In the genomic region with DNA sequence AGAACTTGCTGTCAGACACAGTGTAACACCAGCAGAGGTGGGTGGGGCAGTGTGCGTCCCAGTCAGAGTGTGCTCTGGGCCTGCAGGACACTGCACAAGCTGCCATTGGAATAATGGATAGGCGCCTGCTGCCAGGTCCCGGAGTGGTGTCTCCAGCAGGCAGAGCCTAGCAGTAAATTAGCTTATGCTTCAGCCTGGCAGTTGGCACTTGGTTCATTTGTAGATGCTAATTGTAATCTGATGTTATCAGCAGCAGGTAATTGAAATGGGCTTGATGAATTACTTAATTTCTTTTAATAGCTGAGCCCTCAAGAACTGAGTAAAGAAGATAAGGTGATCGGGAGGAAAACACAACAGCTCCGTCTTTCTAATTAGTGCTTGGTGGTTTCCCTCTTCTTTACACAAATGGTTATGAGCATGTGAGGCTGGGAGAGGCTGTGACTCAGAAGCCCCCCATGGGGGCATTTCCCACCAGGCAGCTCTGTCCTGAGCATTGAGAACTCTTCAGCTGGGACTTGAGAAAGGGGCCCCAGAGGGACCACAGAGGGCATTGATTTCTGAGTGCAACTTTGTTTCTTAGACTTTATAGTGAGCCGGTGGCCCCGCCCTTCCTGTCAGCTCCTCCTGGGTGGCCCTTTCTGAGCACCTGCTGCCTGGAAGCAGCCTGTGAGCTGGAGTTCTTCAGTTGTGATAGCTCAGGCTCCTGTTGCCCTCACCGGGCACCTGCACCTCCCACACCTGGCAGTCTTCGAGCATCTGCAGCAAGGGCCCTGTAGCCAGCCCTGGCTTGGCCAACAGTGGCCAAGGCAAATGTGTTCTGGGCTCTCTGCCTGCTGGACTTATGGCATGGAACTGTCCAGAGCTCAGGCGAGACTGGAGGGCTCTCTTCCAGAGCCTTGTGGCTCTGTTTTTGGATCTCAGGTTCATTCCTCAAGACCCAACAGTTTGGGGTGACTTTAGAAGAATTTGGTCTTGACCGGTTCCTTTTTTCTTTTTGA, we compare ENCODE assay signal across 8 mouse cellular contexts.
DNase-seq lines count a peak whose midpoint lies in the region; ATAC-seq and TF ChIP-seq lines count a peak whose summit lies in the region.

No protein-coding gene starts in this region.

- no peaks in the 10 kb centered on the region for H3K36me3 ChIP-seq in hindbrain, embryonic 13.5 days
- no peaks in the 10 kb centered on the region for H3K36me3 ChIP-seq in neural tube, embryonic 15.5 days

- ATAC-seq in hindbrain, embryonic 13.5 days (ENCODE audit: low FRiP score) = peak; percentile 80
- ATAC-seq in neural tube, embryonic 15.5 days (ENCODE audit: low FRiP score) = peak; percentile 68

- no peaks in the 10 kb centered on the region for H3K27me3 ChIP-seq in hindbrain, embryonic 13.5 days
- no peaks in the 10 kb centered on the region for H3K27me3 ChIP-seq in neural tube, embryonic 15.5 days (replicated peaks)

- intact Hi-C loops in left cerebral cortex, postnatal 4 days (cut with DNase I) = no loop called here
- intact Hi-C loops in left cerebral cortex, postnatal 14 days (cut with DNase I) = no loop called here

- peak overlapping the region; percentile 83 for H3K27ac ChIP-seq in hindbrain, embryonic 13.5 days
- H3K27ac ChIP-seq in neural tube, embryonic 15.5 days (replicated peaks) = peak overlapping the region; percentile 79
- no peak overlapping the region for H3K27ac ChIP-seq in layer of hippocampus, adult 2 months

- WGBS in hindbrain, embryonic 13.5 days = 48% methylated on average over 11 of the region's 11 CpGs
- WGBS in neural tube, embryonic 15.5 days = 39% methylated on average over 11 of the region's 11 CpGs

- no peaks in the 10 kb centered on the region for H3K9me3 ChIP-seq in hindbrain, embryonic 13.5 days
- H3K9me3 ChIP-seq in neural tube, embryonic 15.5 days (replicated peaks) = no peaks in the 10 kb centered on the region

- peaks cover 78% of the 10 kb centered on the region for H3K4me1 ChIP-seq in hindbrain, embryonic 13.5 days (replicated peaks)
- H3K4me1 ChIP-seq in neural tube, embryonic 15.5 days = peaks cover 70% of the 10 kb centered on the region

- peak; percentile 81 for DNase-seq in left cerebral cortex, postnatal 4 days
- DNase-seq in left cerebral cortex, postnatal 14 days (ENCODE audit: low spot score in 2 of 2) = no peak
- DNase-seq in cerebellum, adult 11-12 months = peak; percentile 70
- no peak for DNase-seq in layer of hippocampus, adult 2 months (ENCODE audit: low spot score in 2 of 2)
- DNase-seq in adrenal gland, postnatal 25 days = no peak
- no peak for DNase-seq in adrenal gland, postnatal 4 days (ENCODE audit: low spot score in 2 of 2)

- TF ChIP-seq CTCF in layer of hippocampus, adult 2 months (conservative IDR thresholded peaks at IDR 0.05) = no peak

- H3K4me3 ChIP-seq in hindbrain, embryonic 13.5 days = no peak overlapping the region
- H3K4me3 ChIP-seq in neural tube, embryonic 15.5 days (replicated peaks) = no peak overlapping the region
- no peak overlapping the region for H3K4me3 ChIP-seq in layer of hippocampus, adult 2 months

- H3K4me2 ChIP-seq in hindbrain, embryonic 13.5 days = no peak overlapping the region
- H3K4me2 ChIP-seq in neural tube, embryonic 15.5 days = 0 out of 2 replicates have a peak overlapping the region, but pooled peaks have one; percentile 24

- H3K9ac ChIP-seq in hindbrain, embryonic 13.5 days = peak overlapping the region; percentile 9; the same call in 1 of the 2 replicates
- H3K9ac ChIP-seq in neural tube, embryonic 15.5 days (replicated peaks) = no peak overlapping the region

Comparison
In these comparisons a context has a peak if more than half of its experiments do, and no peak if none do; other contexts are left out.
1. DNase-seq: peak in left cerebral cortex, postnatal 4 days (single experiment) and cerebellum, adult 11-12 months (single experiment); none in left cerebral cortex, postnatal 14 days (0 of 2), layer of hippocampus, adult 2 months (0 of 2), adrenal gland, postnatal 25 days (single experiment) and adrenal gland, postnatal 4 days (0 of 2).